Mouse (Mus musculus) MEL-GATA-1-ER (cell line): ENCODE measurements around the gene Morn2.

ENCODE experiments used
- DNase-seq: peaks from one replicate; pipeline ENCODE4 v3.0.0-alpha.2; 2012; ENCODE audit warnings: low read depth; ENCODE audit errors: extremely low read depth

Morn2 gene

GRCm38 (mm10) chr17:80323015-80323414 lies 33.0 kb downstream of the Morn2 start:
- no peak for DNase-seq

GRCm38 (mm10) chr17:80323658-80324057 lies 33.7 kb downstream of the Morn2 start:
- no peak for DNase-seq

- DNase-seq, result no peak
Measured at GRCm38 (mm10) chr17:80324521-80324920, 34.5 kb downstream of the Morn2 start.

GRCm38 (mm10) chr17:80325456-80325855 lies 35.5 kb downstream of the Morn2 start:
- no peak for DNase-seq

GRCm38 (mm10) chr17:80326431-80326830 lies 36.4 kb downstream of the Morn2 start:
- DNase-seq, result no peak

GRCm38 (mm10) chr17:80332386-80332785 lies 42.4 kb downstream of the Morn2 start:
- no peak for DNase-seq

- no peak for DNase-seq
Measured at GRCm38 (mm10) chr17:80345277-80345676, 55.3 kb downstream of the Morn2 start.

- no peak for DNase-seq
Measured at GRCm38 (mm10) chr17:80346591-80347125, 56.7 kb downstream of the Morn2 start.
